Mouse (Mus musculus): Measurements from ENCODE around the gene Necap2. TPM values are rescaled to one million over a fixed set of nuclear protein-coding genes. Genes with fewer than 3 reads are reported as not detected.
A peak's percentile ranks its signal among the peaks of the same experiment; 100 is the strongest.

The Necap2 gene
- polyA plus RNA-seq, 1 experiment, result 91.5 TPM

DNA sequence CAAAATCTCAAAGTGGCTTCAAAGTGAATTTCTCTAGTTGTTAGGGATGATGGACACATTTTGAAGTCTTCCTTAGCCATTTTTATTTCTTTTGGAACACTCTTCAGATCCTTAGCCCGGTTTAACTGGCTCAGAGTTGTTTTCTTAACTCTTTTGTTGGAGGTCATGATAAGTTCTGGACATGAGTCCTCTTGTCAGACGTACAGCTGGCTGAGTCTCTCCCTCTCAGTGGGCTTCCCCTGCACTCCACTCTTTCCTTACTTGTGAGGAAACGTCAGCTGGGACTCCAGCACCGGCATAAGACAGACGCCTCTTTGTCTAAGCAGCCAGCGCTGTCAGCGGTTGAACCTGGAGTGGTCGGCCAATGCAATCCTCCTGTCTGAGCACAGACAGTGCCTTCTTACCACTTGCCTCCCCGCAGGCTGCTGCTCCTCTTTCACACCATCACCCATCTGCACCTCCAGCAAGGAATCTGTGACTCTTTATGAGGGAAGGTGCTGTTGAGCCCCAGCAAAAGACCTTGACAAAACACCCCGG, 30.1 kb upstream of the Necap2 start:
- Histone ChIP-seq H3K4me3 (replicated peaks; ENCODE audit: control insufficient read depth, low read depth, low read length) (no peak overlapping the region), H3K4me1 (ENCODE audit: control insufficient read depth, insufficient read depth, low read length) (no peaks in the 10 kb centered on the region), H3K27ac (ENCODE audit: control insufficient read depth, insufficient read depth, low read depth, low read length, poor library complexity) (no peak overlapping the region)
- TF ChIP-seq POLR2A (IDR thresholded peaks at IDR 0.05; ENCODE audit: borderline replicate concordance, control insufficient read depth, low read depth, low read length) (no peak), CTCF (IDR thresholded peaks at IDR 0.05; ENCODE audit: control insufficient read depth, insufficient read depth, low read length) (no peak)
- WGBS, result 62% methylated on average over 10 of the region's 10 CpGs

DNA sequence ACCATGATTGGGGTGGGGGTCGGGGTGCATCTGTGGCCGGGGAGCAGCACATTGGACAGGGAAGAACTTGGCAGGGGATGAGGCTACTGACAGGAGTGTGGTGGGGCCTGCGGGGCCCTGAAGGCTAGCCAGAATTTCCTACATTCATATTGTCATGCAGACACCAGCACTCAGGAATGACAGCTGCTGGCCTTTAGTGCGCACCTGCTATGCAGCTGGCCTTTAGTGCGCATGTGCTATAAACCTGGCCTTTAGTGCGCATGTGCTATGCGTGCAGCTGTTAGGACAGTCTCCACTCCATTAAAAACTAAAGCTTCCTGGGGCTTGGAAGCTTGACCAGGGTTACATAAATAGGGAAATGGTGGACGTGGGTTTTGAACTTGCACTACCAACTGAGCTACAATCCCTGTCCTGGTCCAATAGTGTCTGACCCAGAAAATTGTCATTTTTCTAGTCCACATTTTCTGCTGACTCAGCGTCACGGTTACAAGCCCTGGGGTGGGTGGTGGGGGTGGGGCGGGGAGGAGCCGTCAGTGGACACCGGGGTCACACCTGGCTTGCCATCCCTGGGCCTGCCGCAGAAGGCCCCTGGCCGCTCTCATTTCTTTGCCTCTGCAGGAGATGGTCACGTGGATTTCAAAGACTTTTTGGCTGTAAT, 28.5 kb upstream of the Necap2 start:
- Histone ChIP-seq H3K27ac (ENCODE audit: control insufficient read depth, insufficient read depth, low read depth, low read length, poor library complexity) (no peak overlapping the region), H3K4me3 (replicated peaks; ENCODE audit: control insufficient read depth, low read depth, low read length) (no peak overlapping the region), H3K4me1 (ENCODE audit: control insufficient read depth, insufficient read depth, low read length) (no peaks in the 10 kb centered on the region)
- WGBS, result 80% methylated on average over 16 of the region's 16 CpGs
- no peak for TF ChIP-seq POLR2A (IDR thresholded peaks at IDR 0.05; ENCODE audit: borderline replicate concordance, control insufficient read depth, low read depth, low read length)
- no peak for TF ChIP-seq CTCF (IDR thresholded peaks at IDR 0.05; ENCODE audit: control insufficient read depth, insufficient read depth, low read length)

DNA sequence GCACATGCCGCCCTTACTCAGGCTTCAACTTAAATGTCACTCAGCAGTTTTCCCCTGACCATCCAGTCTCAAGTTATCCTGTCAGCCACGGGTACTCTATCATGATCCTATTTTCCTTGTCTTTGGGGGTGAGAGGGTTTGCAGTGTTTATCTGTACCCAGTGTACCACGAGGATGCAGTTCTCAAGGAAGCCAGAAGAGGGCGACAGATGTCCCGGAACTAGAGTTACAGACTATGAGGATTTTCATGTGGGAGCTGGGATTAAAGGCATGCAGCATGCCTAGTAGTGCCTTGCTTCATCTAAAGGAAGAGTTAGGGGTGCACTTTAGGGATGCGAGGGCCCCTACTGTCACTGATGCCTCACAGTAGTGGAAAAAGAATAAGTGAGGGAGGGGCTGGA, 23.7 kb upstream of the Necap2 start:
- Histone ChIP-seq H3K27ac (ENCODE audit: control insufficient read depth, insufficient read depth, low read depth, low read length, poor library complexity) (no peak overlapping the region), H3K4me3 (replicated peaks; ENCODE audit: control insufficient read depth, low read depth, low read length) (no peak overlapping the region), H3K4me1 (ENCODE audit: control insufficient read depth, insufficient read depth, low read length) (no peaks in the 10 kb centered on the region)
- TF ChIP-seq CTCF (IDR thresholded peaks at IDR 0.05; ENCODE audit: control insufficient read depth, insufficient read depth, low read length), result peak; percentile 50
- no peak for TF ChIP-seq POLR2A (IDR thresholded peaks at IDR 0.05; ENCODE audit: borderline replicate concordance, control insufficient read depth, low read depth, low read length)
- 73% methylated on average over 6 of the region's 6 CpGs for WGBS

DNA sequence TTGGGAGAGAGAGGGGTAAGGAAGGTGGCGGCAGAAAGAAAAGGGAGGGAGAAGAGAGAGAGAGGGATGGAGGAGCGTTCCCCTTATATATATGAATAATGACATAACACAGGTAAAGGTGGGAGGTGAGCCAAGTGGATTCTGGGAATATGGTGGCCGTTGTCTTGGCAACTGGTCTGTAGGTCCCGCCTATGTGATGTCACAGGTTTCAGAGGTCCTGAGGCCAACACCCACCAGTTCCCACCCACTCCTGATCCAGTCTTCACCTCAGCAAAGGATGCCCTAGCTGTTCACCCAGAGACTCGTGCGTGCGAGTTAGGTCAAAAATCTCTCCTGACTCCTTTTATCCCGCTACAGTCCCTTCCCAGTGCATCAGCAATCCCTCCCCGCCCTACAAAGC, 23.1 kb upstream of the Necap2 start:
- no peak for TF ChIP-seq POLR2A (IDR thresholded peaks at IDR 0.05; ENCODE audit: borderline replicate concordance, control insufficient read depth, low read depth, low read length)
- TF ChIP-seq CTCF (IDR thresholded peaks at IDR 0.05; ENCODE audit: control insufficient read depth, insufficient read depth, low read length), result no peak
- H3K27ac ChIP-seq (ENCODE audit: control insufficient read depth, insufficient read depth, low read depth, low read length, poor library complexity), result no peak overlapping the region
- H3K4me3 ChIP-seq (replicated peaks; ENCODE audit: control insufficient read depth, low read depth, low read length), result no peak overlapping the region
- WGBS, result 92% methylated on average over 9 of the region's 9 CpGs
- no peaks in the 10 kb centered on the region for H3K4me1 ChIP-seq (ENCODE audit: control insufficient read depth, insufficient read depth, low read length)

DNA sequence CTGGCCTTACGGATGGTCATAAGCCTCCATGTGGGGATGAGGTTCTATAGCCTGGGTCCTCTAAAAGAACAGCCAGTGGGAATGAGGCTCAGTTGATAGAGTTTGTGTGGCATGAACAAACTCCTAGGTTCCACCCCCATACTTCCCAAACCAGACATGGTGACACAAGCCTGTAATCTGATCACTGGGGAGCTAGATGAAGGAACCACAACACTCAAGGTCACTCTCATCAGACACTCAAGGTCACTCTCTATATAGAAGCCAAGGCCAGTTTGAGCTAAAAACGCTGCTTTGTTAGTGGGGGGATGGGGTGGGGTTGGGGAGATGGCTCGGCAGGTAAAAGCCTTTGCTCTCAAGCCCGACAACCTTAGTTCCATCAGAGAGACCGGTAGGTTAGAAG, 21.8 kb upstream of the Necap2 start:
- Histone ChIP-seq H3K4me3 (replicated peaks; ENCODE audit: control insufficient read depth, low read depth, low read length) (no peak overlapping the region), H3K27ac (ENCODE audit: control insufficient read depth, insufficient read depth, low read depth, low read length, poor library complexity) (no peak overlapping the region), H3K4me1 (ENCODE audit: control insufficient read depth, insufficient read depth, low read length) (no peaks in the 10 kb centered on the region)
- WGBS, result 80% methylated on average over 5 of the region's 5 CpGs
- TF ChIP-seq POLR2A (IDR thresholded peaks at IDR 0.05; ENCODE audit: borderline replicate concordance, control insufficient read depth, low read depth, low read length) (no peak), CTCF (IDR thresholded peaks at IDR 0.05; ENCODE audit: control insufficient read depth, insufficient read depth, low read length) (no peak)

DNA sequence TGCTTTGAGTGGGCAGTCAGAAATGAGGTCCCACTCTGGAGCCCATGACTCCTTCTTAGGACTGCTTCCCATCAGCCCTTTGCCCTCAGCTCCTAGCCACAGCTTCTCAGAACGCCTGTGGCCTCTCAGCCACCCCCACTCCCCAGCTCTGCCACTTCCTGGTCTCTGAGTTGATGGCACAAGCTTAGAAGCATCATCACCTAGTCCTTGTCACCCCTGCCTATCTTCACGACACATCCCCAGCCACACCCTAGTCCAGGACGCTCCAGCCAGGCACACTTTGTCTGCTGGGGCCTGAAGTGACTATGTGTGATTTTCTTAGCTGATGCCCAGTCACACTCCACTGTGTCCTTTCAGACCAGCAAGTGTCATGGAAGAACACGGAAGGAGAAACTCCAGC, 20.8 kb upstream of the Necap2 start:
- Histone ChIP-seq H3K27ac (ENCODE audit: control insufficient read depth, insufficient read depth, low read depth, low read length, poor library complexity) (no peak overlapping the region), H3K4me3 (replicated peaks; ENCODE audit: control insufficient read depth, low read depth, low read length) (no peak overlapping the region), H3K4me1 (ENCODE audit: control insufficient read depth, insufficient read depth, low read length) (no peaks in the 10 kb centered on the region)
- no peak for TF ChIP-seq POLR2A (IDR thresholded peaks at IDR 0.05; ENCODE audit: borderline replicate concordance, control insufficient read depth, low read depth, low read length)
- no peak for TF ChIP-seq CTCF (IDR thresholded peaks at IDR 0.05; ENCODE audit: control insufficient read depth, insufficient read depth, low read length)
- WGBS, result 41% methylated on average over 4 of the region's 4 CpGs

DNA sequence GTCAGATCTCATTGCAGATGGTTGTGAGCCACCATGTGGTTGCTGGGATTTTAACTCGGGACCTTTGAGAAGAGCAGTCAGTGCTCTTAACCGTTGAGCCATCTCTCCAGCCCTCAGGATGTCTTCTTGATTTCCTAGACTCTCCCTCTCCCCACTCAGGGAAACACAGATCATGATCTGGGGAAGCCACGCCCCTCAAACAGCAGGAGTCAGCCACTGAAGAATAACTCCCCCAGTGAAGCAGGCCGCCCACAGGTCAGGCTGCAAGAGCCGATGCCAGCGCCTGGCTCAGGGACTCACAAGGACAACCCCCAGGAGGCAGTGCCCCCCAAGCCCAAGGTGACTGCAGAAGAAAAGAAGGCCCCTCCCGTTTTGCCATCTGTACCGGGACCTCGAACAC, 18.6 kb upstream of the Necap2 start:
- H3K4me1 ChIP-seq (ENCODE audit: control insufficient read depth, insufficient read depth, low read length), result no peaks in the 10 kb centered on the region
- H3K27ac ChIP-seq (ENCODE audit: control insufficient read depth, insufficient read depth, low read depth, low read length, poor library complexity), result no peak overlapping the region
- no peak for TF ChIP-seq CTCF (IDR thresholded peaks at IDR 0.05; ENCODE audit: control insufficient read depth, insufficient read depth, low read length)
- no peak for TF ChIP-seq POLR2A (IDR thresholded peaks at IDR 0.05; ENCODE audit: borderline replicate concordance, control insufficient read depth, low read depth, low read length)
- 37% methylated on average over 9 of the region's 9 CpGs for WGBS
- H3K4me3 ChIP-seq (replicated peaks; ENCODE audit: control insufficient read depth, low read depth, low read length), result no peak overlapping the region

DNA sequence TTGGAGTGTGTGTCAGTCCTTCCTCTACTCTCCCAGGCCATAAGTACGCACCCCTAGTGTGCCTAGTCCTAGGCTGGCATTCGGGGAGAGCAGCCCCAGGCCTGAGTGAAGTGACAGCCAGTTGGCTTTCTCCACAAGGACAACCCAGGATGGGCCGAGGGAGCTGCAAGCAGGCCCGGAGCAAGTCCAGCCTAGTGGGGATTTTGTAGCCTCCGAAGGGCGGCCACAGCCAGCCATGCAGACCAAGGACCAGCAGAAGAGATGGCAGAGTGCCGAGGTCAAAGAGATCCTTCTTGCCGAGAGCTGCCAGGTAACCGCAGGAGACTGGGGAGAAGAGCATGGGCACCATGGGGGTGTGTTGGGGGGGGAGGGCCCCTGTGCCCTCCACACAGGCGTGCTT, 16.9 kb upstream of the Necap2 start:
- H3K4me1 ChIP-seq (ENCODE audit: control insufficient read depth, insufficient read depth, low read length), result no peaks in the 10 kb centered on the region
- 80% methylated on average over 10 of the region's 10 CpGs for WGBS
- H3K4me3 ChIP-seq (replicated peaks; ENCODE audit: control insufficient read depth, low read depth, low read length), result no peak overlapping the region
- TF ChIP-seq POLR2A (IDR thresholded peaks at IDR 0.05; ENCODE audit: borderline replicate concordance, control insufficient read depth, low read depth, low read length), result no peak
- TF ChIP-seq CTCF (IDR thresholded peaks at IDR 0.05; ENCODE audit: control insufficient read depth, insufficient read depth, low read length), result no peak
- H3K27ac ChIP-seq (ENCODE audit: control insufficient read depth, insufficient read depth, low read depth, low read length, poor library complexity), result no peak overlapping the region

DNA sequence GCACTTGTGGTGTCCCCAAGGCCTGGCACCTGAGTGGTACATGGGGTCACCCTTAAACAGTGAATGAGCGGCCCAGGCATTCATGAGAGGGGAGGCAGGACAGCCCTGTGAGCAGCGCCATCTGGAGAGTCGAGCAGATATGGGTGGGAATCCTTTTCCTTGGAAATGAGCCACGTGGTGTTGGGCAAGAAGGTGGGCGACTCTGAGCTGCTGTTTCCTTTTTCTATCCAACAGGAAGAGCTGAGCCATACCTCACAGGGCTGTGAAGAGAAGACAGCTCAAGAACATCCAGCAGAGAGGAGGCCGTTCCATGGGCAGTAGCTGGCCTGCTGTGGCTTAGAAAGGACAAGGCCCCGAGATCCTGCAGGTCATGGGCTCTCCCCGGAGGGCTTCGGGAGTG, 10.6 kb upstream of the Necap2 start:
- Histone ChIP-seq H3K4me3 (replicated peaks; ENCODE audit: control insufficient read depth, low read depth, low read length) (no peak overlapping the region), H3K27ac (ENCODE audit: control insufficient read depth, insufficient read depth, low read depth, low read length, poor library complexity) (no peak overlapping the region), H3K4me1 (ENCODE audit: control insufficient read depth, insufficient read depth, low read length) (no peaks in the 10 kb centered on the region)
- TF ChIP-seq CTCF (IDR thresholded peaks at IDR 0.05; ENCODE audit: control insufficient read depth, insufficient read depth, low read length), result no peak
- TF ChIP-seq POLR2A (IDR thresholded peaks at IDR 0.05; ENCODE audit: borderline replicate concordance, control insufficient read depth, low read depth, low read length), result no peak
- WGBS, result 57% methylated on average over 9 of the region's 9 CpGs

Data from bone marrow, adult 2 months (tissue).